Mouse (Mus musculus) liver, postnatal 0 days (tissue): Measurements from ENCODE around the gene Gpr157.

ENCODE experiments used
- CTCF ChIP-seq: sonication (generic); IDR thresholded peaks from 2 replicates; pipeline ENCODE4 v1.5.1; 2016; ENCODE audit warnings: antibody characterized with exemption, low read depth
- EP300 ChIP-seq: IDR thresholded peaks from 2 replicates; pipeline ENCODE4 v1.6.1; 2016; ENCODE audit warnings: antibody characterized with exemption, low read depth, mild to moderate bottlenecking

- TF ChIP-seq EP300 (no peak), CTCF (peak; percentile 52)
Measured at GRCm38 (mm10) chr4:150087161-150087889, at the start of gene Gpr157.
